Mouse (Mus musculus): ENCODE data around the gene Trappc3l. TPM values are rescaled to one million over a fixed set of nuclear protein-coding genes. Genes with fewer than 3 reads are reported as not detected.
A peak's percentile ranks its signal among the peaks of the same experiment; 100 is the strongest.

The Trappc3l gene
- polyA plus RNA-seq, 1 experiment from 2014 or later: not detected

GRCm38 (mm10) chr10:34111964-34112738 is 74.8 kb downstream of the Trappc3l start:
- Histone ChIP-seq H3K4me3 (ENCODE audit: low read depth, low read length) (no peak overlapping the region), H3K9me3 (ENCODE audit: control insufficient read depth, low read length) (no peaks in the 10 kb centered on the region), H3K27me3 (replicated peaks; ENCODE audit: control insufficient read depth, insufficient read depth, low read length) (no peaks in the 10 kb centered on the region), H3K4me1 (replicated peaks; ENCODE audit: control insufficient read depth, insufficient read depth, low read length) (no peaks in the 10 kb centered on the region), H3K9ac (ENCODE audit: low read depth, low read length) (no peak overlapping the region), H3K27ac (ENCODE audit: low read depth, low read length) (no peak overlapping the region), H3K36me3 (ENCODE audit: control insufficient read depth, insufficient read depth, low read length) (no peaks in the 10 kb centered on the region), H3K4me2 (no peak overlapping the region)
- ATAC-seq (replicated peaks; ENCODE audit: low FRiP score) (no peak), DNase-seq (ENCODE audit: low spot score) (no peak)
- WGBS: 73% methylated on average over 4 of the region's 4 CpGs

- H3K27me3 ChIP-seq (replicated peaks; ENCODE audit: control insufficient read depth, insufficient read depth, low read length): no peaks in the 10 kb centered on the region
- no peaks in the 10 kb centered on the region for H3K9me3 ChIP-seq (ENCODE audit: control insufficient read depth, low read length)
- no peak overlapping the region for H3K27ac ChIP-seq (ENCODE audit: low read depth, low read length)
- H3K9ac ChIP-seq (ENCODE audit: low read depth, low read length): no peak overlapping the region
- ATAC-seq (replicated peaks; ENCODE audit: low FRiP score) (no peak), DNase-seq (ENCODE audit: low spot score) (no peak)
- H3K4me2 ChIP-seq: no peak overlapping the region
- WGBS: 53% methylated on average over 3 of the region's 3 CpGs
- no peaks in the 10 kb centered on the region for H3K36me3 ChIP-seq (ENCODE audit: control insufficient read depth, insufficient read depth, low read length)
- H3K4me1 ChIP-seq (replicated peaks; ENCODE audit: control insufficient read depth, insufficient read depth, low read length): no peaks in the 10 kb centered on the region
- no peak overlapping the region for H3K4me3 ChIP-seq (ENCODE audit: low read depth, low read length)
Observed at GRCm38 (mm10) chr10:34117131-34117530, 79.7 kb downstream of the Trappc3l start.

- no peaks in the 10 kb centered on the region for H3K9me3 ChIP-seq (ENCODE audit: control insufficient read depth, low read length)
- ATAC-seq (replicated peaks; ENCODE audit: low FRiP score) (no peak), DNase-seq (ENCODE audit: low spot score) (no peak)
- H3K9ac ChIP-seq (ENCODE audit: low read depth, low read length): no peak overlapping the region
- no peak overlapping the region for H3K4me2 ChIP-seq
- H3K27me3 ChIP-seq (replicated peaks; ENCODE audit: control insufficient read depth, insufficient read depth, low read length): no peaks in the 10 kb centered on the region
- no peak overlapping the region for H3K4me3 ChIP-seq (ENCODE audit: low read depth, low read length)
- H3K36me3 ChIP-seq (ENCODE audit: control insufficient read depth, insufficient read depth, low read length): no peaks in the 10 kb centered on the region
- no peak overlapping the region for H3K27ac ChIP-seq (ENCODE audit: low read depth, low read length)
- no peaks in the 10 kb centered on the region for H3K4me1 ChIP-seq (replicated peaks; ENCODE audit: control insufficient read depth, insufficient read depth, low read length)
Observed at GRCm38 (mm10) chr10:34117770-34118169, 80.4 kb downstream of the Trappc3l start.

- ATAC-seq (replicated peaks; ENCODE audit: low FRiP score): no peak
- H3K9ac ChIP-seq (ENCODE audit: low read depth, low read length): no peak overlapping the region
- WGBS: 83% methylated on average over 2 of the region's 2 CpGs
Observed at GRCm38 (mm10) chr10:34118421-34118820, 81.0 kb downstream of the Trappc3l start.

DNA sequence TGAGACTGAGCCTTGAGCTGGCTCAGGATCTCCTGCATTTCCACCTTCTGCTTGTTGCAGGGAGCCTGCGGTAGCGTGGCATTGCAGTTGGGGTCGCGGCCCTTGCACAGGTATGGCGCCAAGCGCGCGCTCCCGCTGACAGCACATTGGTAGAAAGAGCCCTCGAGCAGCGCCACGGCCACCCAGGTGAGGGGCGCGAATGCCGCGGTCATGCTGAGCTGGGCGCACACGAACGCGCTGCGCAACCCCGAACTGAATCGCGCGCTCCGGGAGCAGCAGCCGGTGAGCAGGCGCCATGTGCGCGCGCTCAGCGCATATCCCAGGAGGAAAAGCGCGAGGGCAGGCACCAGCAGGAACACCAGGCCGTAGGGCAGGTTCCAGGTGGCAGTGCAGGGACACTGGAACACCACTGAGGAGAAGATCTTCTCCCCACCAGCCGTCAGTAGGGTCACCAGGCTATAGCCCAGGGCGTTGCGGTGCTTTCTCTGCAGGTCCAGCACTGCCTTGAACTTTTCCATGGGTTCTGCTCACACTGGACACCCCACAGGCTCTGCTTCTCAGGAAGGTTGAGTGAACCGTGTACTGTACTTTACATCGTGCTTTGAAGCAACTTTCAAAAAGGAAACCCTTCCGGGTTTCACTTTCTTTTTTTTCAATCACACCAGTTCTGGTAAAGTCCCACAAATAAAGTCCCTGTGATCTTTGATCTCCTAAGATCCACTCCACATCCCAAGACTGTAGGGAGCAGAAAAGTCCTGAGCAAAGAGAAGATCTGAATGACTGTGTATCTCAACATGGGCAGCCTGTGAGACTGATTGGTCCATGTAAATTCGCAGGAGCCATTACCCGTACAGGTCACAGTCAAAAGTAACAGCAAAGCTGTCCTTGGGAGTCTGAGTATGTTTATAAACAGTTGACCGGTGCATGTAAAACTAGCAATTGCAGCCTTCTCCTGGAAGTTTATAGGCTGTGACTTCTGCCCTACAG is 90.3 kb downstream of the Trappc3l start, which contains the start of gene Calhm6:
Gene Calhm6 (minus strand): TSS at position 593 of the 987 bp plus-strand sequence.
- peak within 1 kb of the TSS; percentile 52 for H3K9ac ChIP-seq (ENCODE audit: low read depth, low read length)
- H3K4me2 ChIP-seq: peak within 1 kb of the TSS; percentile 91
- H3K4me3 ChIP-seq (ENCODE audit: low read depth, low read length): peak within 1 kb of the TSS; percentile 53
- peak; percentile 52 for DNase-seq (ENCODE audit: low spot score)
- no peaks in the 10 kb centered on the region for H3K27me3 ChIP-seq (replicated peaks; ENCODE audit: control insufficient read depth, insufficient read depth, low read length)
- peak; percentile 62 for ATAC-seq (replicated peaks; ENCODE audit: low FRiP score)
- 15% methylated on average over 44 of the region's 44 CpGs for WGBS
- no peaks in the 10 kb centered on the region for H3K36me3 ChIP-seq (ENCODE audit: control insufficient read depth, insufficient read depth, low read length)
- H3K4me1 ChIP-seq (replicated peaks; ENCODE audit: control insufficient read depth, insufficient read depth, low read length): no peaks in the 10 kb centered on the region
- no peaks in the 10 kb centered on the region for H3K9me3 ChIP-seq (ENCODE audit: control insufficient read depth, low read length)
- no peak within 1 kb of the TSS for H3K27ac ChIP-seq (ENCODE audit: low read depth, low read length)

More at GRCm38 (mm10) chr10:34118421-34118820, 81.0 kb downstream of the Trappc3l start:
- no peaks in the 10 kb centered on the region for H3K27me3 ChIP-seq (replicated peaks; ENCODE audit: control insufficient read depth, insufficient read depth, low read length)
- no peak for DNase-seq (ENCODE audit: low spot score)
- H3K4me1 ChIP-seq (replicated peaks; ENCODE audit: control insufficient read depth, insufficient read depth, low read length): no peaks in the 10 kb centered on the region
- no peaks in the 10 kb centered on the region for H3K36me3 ChIP-seq (ENCODE audit: control insufficient read depth, insufficient read depth, low read length)
- H3K9me3 ChIP-seq (ENCODE audit: control insufficient read depth, low read length): no peaks in the 10 kb centered on the region
- no peak overlapping the region for H3K4me3 ChIP-seq (ENCODE audit: low read depth, low read length)
- no peak overlapping the region for H3K27ac ChIP-seq (ENCODE audit: low read depth, low read length)
- no peak overlapping the region for H3K4me2 ChIP-seq

DNA sequence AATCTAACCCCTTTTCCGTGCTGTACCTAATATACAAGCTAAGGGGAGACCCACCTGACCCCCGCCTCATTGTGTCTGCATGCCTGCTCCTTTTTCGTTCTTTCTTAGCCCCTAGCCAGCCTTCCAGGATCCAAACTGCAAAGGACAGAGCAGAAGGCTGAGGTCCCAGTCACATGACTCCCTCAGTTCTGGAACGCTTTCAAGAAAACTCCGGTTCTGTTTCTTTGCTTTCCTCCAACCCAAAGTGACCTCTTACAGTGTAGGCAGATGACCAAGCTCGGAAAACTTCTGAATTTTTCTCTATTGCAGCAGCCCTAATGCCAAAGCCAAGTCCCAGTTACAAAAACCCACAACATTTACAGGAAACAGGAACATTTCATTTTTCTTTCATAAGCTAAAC is 91.0 kb downstream of the Trappc3l start:
- Histone ChIP-seq H3K27ac (ENCODE audit: low read depth, low read length) (no peak overlapping the region), H3K9me3 (ENCODE audit: control insufficient read depth, low read length) (no peaks in the 10 kb centered on the region), H3K4me3 (ENCODE audit: low read depth, low read length) (no peak overlapping the region), H3K4me2 (no peak overlapping the region), H3K27me3 (replicated peaks; ENCODE audit: control insufficient read depth, insufficient read depth, low read length) (no peaks in the 10 kb centered on the region), H3K9ac (ENCODE audit: low read depth, low read length) (no peak overlapping the region), H3K36me3 (ENCODE audit: control insufficient read depth, insufficient read depth, low read length) (no peaks in the 10 kb centered on the region), H3K4me1 (replicated peaks; ENCODE audit: control insufficient read depth, insufficient read depth, low read length) (no peaks in the 10 kb centered on the region)
- no peak for ATAC-seq (replicated peaks; ENCODE audit: low FRiP score)
- no peak for DNase-seq (ENCODE audit: low spot score)
- 83% methylated on average over 6 of the region's 6 CpGs for WGBS

DNA sequence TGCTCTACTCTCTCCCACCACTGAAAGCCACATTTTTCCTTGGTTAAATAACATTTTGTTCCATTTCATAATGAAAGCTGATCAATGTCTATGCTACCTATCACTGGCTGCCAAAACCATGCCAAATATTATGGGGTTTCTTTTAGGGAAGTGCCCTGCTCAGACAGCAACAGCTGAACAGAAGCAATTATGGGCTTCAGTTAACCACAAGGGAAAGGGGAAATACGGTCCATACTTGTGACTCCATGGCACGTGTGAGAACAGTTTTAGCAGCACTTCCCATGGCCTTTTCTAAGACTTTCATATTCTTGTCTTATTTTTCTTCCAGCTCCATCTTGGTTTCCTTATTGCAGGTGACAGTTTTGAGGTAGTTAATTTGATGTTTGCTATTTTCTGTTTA is 94.0 kb downstream of the Trappc3l start:
- H3K9ac ChIP-seq (ENCODE audit: low read depth, low read length): no peak overlapping the region
- H3K27me3 ChIP-seq (replicated peaks; ENCODE audit: control insufficient read depth, insufficient read depth, low read length): no peaks in the 10 kb centered on the region
- ATAC-seq (replicated peaks; ENCODE audit: low FRiP score) (no peak; the same call in 1 of the 2 replicates), DNase-seq (ENCODE audit: low spot score) (no peak)
- H3K4me1 ChIP-seq (replicated peaks; ENCODE audit: control insufficient read depth, insufficient read depth, low read length): no peaks in the 10 kb centered on the region
- WGBS: 47% methylated on average over 2 of the region's 2 CpGs
- no peaks in the 10 kb centered on the region for H3K36me3 ChIP-seq (ENCODE audit: control insufficient read depth, insufficient read depth, low read length)
- no peak overlapping the region for H3K4me2 ChIP-seq
- H3K4me3 ChIP-seq (ENCODE audit: low read depth, low read length): no peak overlapping the region
- H3K27ac ChIP-seq (ENCODE audit: low read depth, low read length): no peak overlapping the region
- no peaks in the 10 kb centered on the region for H3K9me3 ChIP-seq (ENCODE audit: control insufficient read depth, low read length)

DNA sequence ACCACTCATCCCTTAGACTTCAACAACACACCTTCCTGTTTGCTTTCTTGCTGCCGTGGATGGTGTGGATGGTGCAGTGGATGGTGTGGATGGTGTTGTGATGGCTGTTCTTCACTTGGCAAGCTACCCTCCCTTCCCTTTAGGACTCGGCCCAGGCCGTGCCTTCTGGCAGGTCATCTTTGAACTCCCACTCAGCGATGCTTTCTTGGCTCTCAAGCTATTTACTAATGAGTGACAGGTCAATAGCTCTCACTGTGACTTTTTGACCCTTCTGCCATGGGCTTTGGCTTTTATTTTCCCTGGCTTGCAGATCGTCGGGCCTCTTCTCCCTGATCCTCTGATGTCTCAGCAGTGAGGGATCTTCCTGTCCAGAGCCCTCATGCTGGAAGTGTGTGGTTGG is 99.0 kb downstream of the Trappc3l start:
- ATAC-seq (replicated peaks; ENCODE audit: low FRiP score): no peak
- 44% methylated on average over 6 of the region's 6 CpGs for WGBS

More for the DNA sequence above, 99.0 kb downstream of the Trappc3l start:
- H3K9me3 ChIP-seq (ENCODE audit: control insufficient read depth, low read length): no peaks in the 10 kb centered on the region
- no peaks in the 10 kb centered on the region for H3K27me3 ChIP-seq (replicated peaks; ENCODE audit: control insufficient read depth, insufficient read depth, low read length)
- H3K27ac ChIP-seq (ENCODE audit: low read depth, low read length): no peak overlapping the region
- no peak for DNase-seq (ENCODE audit: low spot score)
- H3K36me3 ChIP-seq (ENCODE audit: control insufficient read depth, insufficient read depth, low read length): no peaks in the 10 kb centered on the region
- H3K4me2 ChIP-seq: no peak overlapping the region
- H3K4me3 ChIP-seq (ENCODE audit: low read depth, low read length): no peak overlapping the region
- no peaks in the 10 kb centered on the region for H3K4me1 ChIP-seq (replicated peaks; ENCODE audit: control insufficient read depth, insufficient read depth, low read length)
- no peak overlapping the region for H3K9ac ChIP-seq (ENCODE audit: low read depth, low read length)
